Mouse (Mus musculus): ENCODE measurements at regions not wholly inside any gene's neighbourhood (a gene's known extent, or its start where the extent isn't known, plus 50 kb on each side); places are given as distances from the start of the nearest gene placed in this dataset.
"Not testable (repeated sequence)": the region's sequence is repeated elsewhere in the genome, so short reads cannot be mapped to it uniquely, and the experiment has no call there.

DNA sequence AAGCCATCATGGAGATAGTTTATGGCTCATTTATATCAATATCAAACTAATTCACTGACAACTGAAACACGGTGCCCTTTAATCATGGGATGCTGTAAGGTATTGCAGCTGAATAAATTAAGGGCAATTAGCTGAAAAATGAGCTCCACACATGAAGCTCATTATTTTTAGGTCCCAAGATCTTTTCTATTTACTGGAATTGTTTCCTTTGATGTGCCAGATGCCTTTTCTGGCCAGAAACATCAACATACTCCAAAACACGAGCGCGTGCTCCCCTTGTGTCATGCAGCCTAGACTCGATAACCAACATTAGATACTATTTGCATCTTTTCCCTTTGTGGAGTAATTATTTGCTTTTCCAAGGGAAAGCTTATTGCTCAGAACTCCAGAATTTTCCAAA, 480.6 kb downstream of the Cbln4 start:
- Histone ChIP-seq H3K27me3 (ENCODE audit: control insufficient read depth, insufficient read depth, insufficient read length) (no peaks in the 10 kb centered on the region), H3K79me2 (ENCODE audit: control insufficient read depth, insufficient read depth) (no peaks in the 10 kb centered on the region), H3ac (ENCODE audit: control insufficient read depth, insufficient read length) (no peak overlapping the region), H3K4me2 (ENCODE audit: low read depth) (no peak overlapping the region), H3K4me3 (no peak overlapping the region), H3K36me3 (ENCODE audit: control insufficient read depth, insufficient read depth) (no peaks in the 10 kb centered on the region)
- TF ChIP-seq MYOG (IDR thresholded peaks at IDR 0.05; ENCODE audit: control insufficient read depth in 1 of 3, insufficient read depth in 1 of 3, insufficient read length in 2 of 3, low read depth in 2 of 3) (no peak), TCF3 (IDR thresholded peaks at IDR 0.05; ENCODE audit: insufficient read length, low read depth) (no peak), MAX (IDR thresholded peaks at IDR 0.05; ENCODE audit: low read depth) (no peak), MYOD1 (IDR thresholded peaks at IDR 0.05; ENCODE audit: control insufficient read depth in 1 of 3, insufficient read length in 2 of 3, low read depth in 2 of 3) (no peak), POLR2A (IDR thresholded peaks at IDR 0.05; ENCODE audit: insufficient read length, low read depth) (no peak)

DNA sequence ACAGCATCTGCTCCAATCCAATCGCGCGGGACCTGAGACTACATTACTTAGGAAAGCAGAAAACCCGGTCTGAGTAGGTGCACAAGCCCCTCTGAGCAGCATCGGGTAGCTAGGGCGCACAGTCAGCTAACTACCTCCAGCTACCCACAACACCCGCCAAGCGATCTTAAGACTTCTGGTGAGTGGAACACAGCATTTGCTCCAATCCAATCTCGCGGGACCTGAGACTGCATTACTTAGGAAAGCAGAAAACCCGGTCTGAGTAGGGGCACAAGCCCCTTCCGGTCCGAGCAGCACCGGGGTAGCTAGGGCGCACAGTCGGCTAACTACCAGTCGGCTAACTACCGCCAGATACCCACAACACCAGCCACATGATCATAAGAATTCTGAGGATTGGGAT, 500.5 kb downstream of the Cbln4 start:
- H3K36me3 ChIP-seq (ENCODE audit: control insufficient read depth, insufficient read depth); H3K4me3 ChIP-seq; H3K79me2 ChIP-seq (ENCODE audit: control insufficient read depth, insufficient read depth); H3ac ChIP-seq (ENCODE audit: control insufficient read depth, insufficient read length); H3K4me2 ChIP-seq (ENCODE audit: low read depth); H3K27me3 ChIP-seq (ENCODE audit: control insufficient read depth, insufficient read depth, insufficient read length): not testable (repeated sequence)

DNA sequence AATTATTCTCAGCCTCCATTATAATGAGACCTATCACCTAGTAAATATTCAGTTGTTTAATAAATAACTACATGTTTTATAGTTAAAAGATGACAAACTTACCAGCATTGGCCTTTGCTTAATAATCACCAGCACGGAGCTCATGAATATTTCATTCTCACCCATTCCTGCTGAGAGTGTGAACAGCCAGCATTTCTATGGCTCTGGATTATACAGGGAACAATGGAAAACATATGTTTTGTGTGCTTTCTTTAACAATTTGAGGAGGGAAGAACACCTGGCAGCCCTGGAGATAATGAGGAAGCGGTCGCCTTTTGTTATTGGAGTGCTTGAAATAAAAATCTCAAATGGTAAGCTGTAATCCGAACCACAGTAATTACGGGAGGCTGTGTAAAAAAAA, 528.4 kb downstream of the Cbln4 start:
- Histone ChIP-seq H3K4me2 (ENCODE audit: low read depth) (no peak overlapping the region), H3K4me3 (no peak overlapping the region), H3K27me3 (ENCODE audit: control insufficient read depth, insufficient read depth, insufficient read length) (no peaks in the 10 kb centered on the region), H3K79me2 (ENCODE audit: control insufficient read depth, insufficient read depth) (no peaks in the 10 kb centered on the region), H3ac (ENCODE audit: control insufficient read depth, insufficient read length) (no peak overlapping the region), H3K36me3 (ENCODE audit: control insufficient read depth, insufficient read depth) (no peaks in the 10 kb centered on the region)
- TF ChIP-seq REST (IDR thresholded peaks at IDR 0.05; ENCODE audit: insufficient read depth, insufficient read length) (no peak), MAX (IDR thresholded peaks at IDR 0.05; ENCODE audit: low read depth) (no peak), POLR2AphosphoS2 (IDR thresholded peaks at IDR 0.05; ENCODE audit: insufficient read length, low read depth) (no peak), E2F4 (IDR thresholded peaks at IDR 0.05; ENCODE audit: insufficient read depth) (no peak), USF1 (IDR thresholded peaks at IDR 0.05; ENCODE audit: low read depth) (no peak), POLR2A (IDR thresholded peaks at IDR 0.05; ENCODE audit: insufficient read length, low read depth) (no peak), SRF (IDR thresholded peaks at IDR 0.05; ENCODE audit: control insufficient read depth, insufficient read length, low read depth) (no peak), CEBPB (IDR thresholded peaks at IDR 0.05; ENCODE audit: insufficient read depth, poor library complexity, severe bottlenecking) (no peak), TCF3 (IDR thresholded peaks at IDR 0.05; ENCODE audit: insufficient read length, low read depth) (no peak), MYOD1 (IDR thresholded peaks at IDR 0.05; ENCODE audit: control insufficient read depth in 1 of 3, insufficient read length in 2 of 3, low read depth in 2 of 3) (no peak)

DNA sequence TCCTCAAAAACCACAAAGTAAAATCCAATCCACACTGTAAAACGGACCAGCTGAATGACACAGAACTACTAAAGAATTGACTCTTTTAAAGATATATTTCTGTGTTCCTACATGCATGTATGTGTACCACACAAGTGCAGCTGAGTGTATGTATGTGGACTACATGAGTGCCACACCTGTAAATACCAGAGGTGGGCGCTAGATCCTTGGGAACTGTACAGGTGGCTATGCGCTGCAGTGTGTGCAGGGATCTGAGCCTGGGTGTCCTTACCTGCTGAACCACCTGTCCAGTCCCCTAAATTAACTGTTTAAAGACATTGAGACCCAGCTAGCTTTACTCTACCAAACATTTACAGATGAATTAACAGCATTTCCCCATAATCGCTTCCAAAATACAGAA, 546.6 kb downstream of the Cbln4 start:
- no peak overlapping the region for H3K4me3 ChIP-seq
- no peak overlapping the region for H3ac ChIP-seq (ENCODE audit: control insufficient read depth, insufficient read length)
- no peaks in the 10 kb centered on the region for H3K36me3 ChIP-seq (ENCODE audit: control insufficient read depth, insufficient read depth)
- H3K79me2 ChIP-seq (ENCODE audit: control insufficient read depth, insufficient read depth): no peaks in the 10 kb centered on the region
- no peak overlapping the region for H3K4me2 ChIP-seq (ENCODE audit: low read depth)
- TF ChIP-seq USF1 (IDR thresholded peaks at IDR 0.05; ENCODE audit: low read depth) (no peak), MYOD1 (IDR thresholded peaks at IDR 0.05; ENCODE audit: control insufficient read depth in 1 of 3, insufficient read length in 2 of 3, low read depth in 2 of 3) (no peak), TCF12 (IDR thresholded peaks at IDR 0.05; ENCODE audit: insufficient read depth, poor library complexity, severe bottlenecking) (no peak), TCF3 (IDR thresholded peaks at IDR 0.05; ENCODE audit: insufficient read length, low read depth) (no peak), REST (IDR thresholded peaks at IDR 0.05; ENCODE audit: insufficient read depth, insufficient read length) (no peak), E2F4 (IDR thresholded peaks at IDR 0.05; ENCODE audit: insufficient read depth) (no peak), MYOG (IDR thresholded peaks at IDR 0.05; ENCODE audit: control insufficient read depth in 1 of 3, insufficient read depth in 1 of 3, insufficient read length in 2 of 3, low read depth in 2 of 3) (no peak), POLR2A (IDR thresholded peaks at IDR 0.05; ENCODE audit: insufficient read length, low read depth) (no peak), POLR2AphosphoS2 (IDR thresholded peaks at IDR 0.05; ENCODE audit: insufficient read length, low read depth) (no peak), CEBPB (IDR thresholded peaks at IDR 0.05; ENCODE audit: insufficient read depth, poor library complexity, severe bottlenecking) (no peak), MAX (IDR thresholded peaks at IDR 0.05; ENCODE audit: low read depth) (no peak), SRF (IDR thresholded peaks at IDR 0.05; ENCODE audit: control insufficient read depth, insufficient read length, low read depth) (no peak)
- no peaks in the 10 kb centered on the region for H3K27me3 ChIP-seq (ENCODE audit: control insufficient read depth, insufficient read depth, insufficient read length)

DNA sequence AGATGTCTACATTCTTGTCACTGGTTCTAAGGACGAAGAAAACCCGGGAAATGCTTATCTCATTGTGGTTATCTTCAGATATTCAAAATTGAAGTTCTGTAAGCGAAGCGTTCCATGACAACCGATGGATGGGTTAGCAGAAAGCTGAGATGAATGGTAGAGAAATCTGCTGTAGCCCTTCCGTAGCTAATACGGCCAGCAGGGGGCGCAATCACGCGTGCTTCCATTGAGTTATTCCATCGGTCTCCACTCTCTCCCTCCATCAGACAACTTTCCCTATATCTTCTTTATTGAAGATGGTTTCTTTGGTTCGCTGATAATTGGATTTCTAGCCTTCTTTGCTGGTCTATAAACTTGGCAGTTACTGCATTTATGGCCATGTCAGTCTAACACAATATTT, 549.5 kb downstream of the Cbln4 start:
- H3K79me2 ChIP-seq (ENCODE audit: control insufficient read depth, insufficient read depth): no peaks in the 10 kb centered on the region
- no peak overlapping the region for H3K4me3 ChIP-seq
- no peaks in the 10 kb centered on the region for H3K27me3 ChIP-seq (ENCODE audit: control insufficient read depth, insufficient read depth, insufficient read length)
- no peaks in the 10 kb centered on the region for H3K36me3 ChIP-seq (ENCODE audit: control insufficient read depth, insufficient read depth)
- H3K4me2 ChIP-seq (ENCODE audit: low read depth): no peak overlapping the region
- no peak overlapping the region for H3ac ChIP-seq (ENCODE audit: control insufficient read depth, insufficient read length)
- TF ChIP-seq MAX (IDR thresholded peaks at IDR 0.05; ENCODE audit: low read depth) (no peak), MYOD1 (IDR thresholded peaks at IDR 0.05; ENCODE audit: control insufficient read depth in 1 of 3, insufficient read length in 2 of 3, low read depth in 2 of 3) (no peak), USF1 (IDR thresholded peaks at IDR 0.05; ENCODE audit: low read depth) (no peak), CEBPB (IDR thresholded peaks at IDR 0.05; ENCODE audit: insufficient read depth, poor library complexity, severe bottlenecking) (no peak), SRF (IDR thresholded peaks at IDR 0.05; ENCODE audit: control insufficient read depth, insufficient read length, low read depth) (no peak), POLR2A (IDR thresholded peaks at IDR 0.05; ENCODE audit: insufficient read length, low read depth) (no peak), REST (IDR thresholded peaks at IDR 0.05; ENCODE audit: insufficient read depth, insufficient read length) (no peak), POLR2AphosphoS2 (IDR thresholded peaks at IDR 0.05; ENCODE audit: insufficient read length, low read depth) (no peak), TCF12 (IDR thresholded peaks at IDR 0.05; ENCODE audit: insufficient read depth, poor library complexity, severe bottlenecking) (no peak), TCF3 (IDR thresholded peaks at IDR 0.05; ENCODE audit: insufficient read length, low read depth) (no peak), E2F4 (IDR thresholded peaks at IDR 0.05; ENCODE audit: insufficient read depth) (no peak), MYOG (IDR thresholded peaks at IDR 0.05; ENCODE audit: control insufficient read depth in 1 of 3, insufficient read depth in 1 of 3, insufficient read length in 2 of 3, low read depth in 2 of 3) (no peak)

Data from myocyte (in vitro differentiated cells).